Mouse (Mus musculus) limb, embryonic 14.5 days (tissue): ENCODE data around the gene Cacna1f. TPM values are rescaled to one million over a fixed set of nuclear protein-coding genes. Genes with fewer than 3 reads are reported as not detected.

ENCODE experiments used
- ATAC-seq: fragments of 200-750 bp; cut with Nextera tagmentation; 2 replicates; pipeline ENCODE4 v1.8.0; 2017; ENCODE audit warnings: low read depth, moderate number of reproducible peaks, moderate TSS enrichment; ENCODE audit not compliant: low FRiP score
- DNase-seq: peaks from one replicate; pipeline ENCODE4 v3.0.0-alpha.2; 2015; ENCODE audit warnings: low spot score
- H3K27ac ChIP-seq: fragments of 300-500 bp; sonication (generic); replicated peaks from 2 replicates; pipeline ENCODE4 v1.5.1; 2014; ENCODE audit warnings: low read depth, mild to moderate bottlenecking, low read length, moderate library complexity, mixed read lengths
- H3K27me3 ChIP-seq: fragments of 300-500 bp; sonication (generic); 2 replicates; pipeline ENCODE4 v1.6.1; 2014; ENCODE audit warnings: low read length, mixed read lengths; ENCODE audit not compliant: control insufficient read depth, insufficient read depth
- H3K36me3 ChIP-seq: fragments of 300-500 bp; sonication (generic); 2 replicates; pipeline ENCODE4 v1.6.1; 2014; ENCODE audit warnings: mild to moderate bottlenecking, low read length, moderate library complexity, mixed read lengths; ENCODE audit not compliant: control insufficient read depth, insufficient read depth
- H3K4me1 ChIP-seq: fragments of 300-500 bp; sonication (generic); 2 replicates; pipeline ENCODE4 v1.6.1; 2014; ENCODE audit warnings: antibody characterized with exemption, low read length, mixed read lengths; ENCODE audit not compliant: control insufficient read depth, insufficient read depth
- H3K4me2 ChIP-seq: fragments of 300-500 bp; sonication (generic); replicated peaks from 2 replicates; pipeline ENCODE4 v1.6.1; 2014; ENCODE audit warnings: low read depth, mild to moderate bottlenecking, low read length, moderate library complexity; ENCODE audit not compliant: severe bottlenecking
- H3K4me3 ChIP-seq: fragments of 300-500 bp; sonication (generic); replicated peaks from 2 replicates; pipeline ENCODE4 v1.5.1; 2014; ENCODE audit warnings: low read length
- H3K9ac ChIP-seq: fragments of 300-500 bp; sonication (generic); 2 replicates; pipeline ENCODE4 v1.6.1; 2014; ENCODE audit warnings: mild to moderate bottlenecking, low read depth, low read length, moderate library complexity; ENCODE audit not compliant: severe bottlenecking
- H3K9me3 ChIP-seq: fragments of 300-500 bp; sonication (generic); 2 replicates; pipeline ENCODE4 v1.6.1; 2016; ENCODE audit warnings: low read length; ENCODE audit not compliant: control insufficient read depth
- POLR2A ChIP-seq: fragments of 200-500 bp; IDR thresholded peaks from 2 replicates; pipeline ENCODE4 v1.8.0; 2012; ENCODE audit warnings: inconsistent platforms, mild to moderate bottlenecking, moderate library complexity, borderline replicate concordance; ENCODE audit not compliant: insufficient read depth, insufficient read length; ENCODE audit errors: extremely low read depth
- WGBS: fragments of 180-500 bp; shearing (Covaris S2); extraction: QIAGEN DNeasy Blood & Tissue Kit; methylation state at CpG from one replicate; pipeline ENCODE4 v1.1.7; 2014; 5-methylcytosine and 5-hydroxymethylcytosine counted together
- polyA plus RNA-seq, 2 experiments: library from polyadenylated mRNA; depleted of rRNA in 1 of 2; stranded (reverse) in 1 of 2; unstranded in 1 of 2; fragments of >200 nt; fragmentation: Nextera tagmentation in 1 of 2; extraction: Ambion mirVana in 1 of 2; gene quantifications; 2 replicates each; pipeline versions ENCODE4 v1.2.1 to v1.2.3; 2012 to 2014

Cacna1f gene
- polyA plus RNA-seq, 2 experiments, result 0.04 TPM

DNA sequence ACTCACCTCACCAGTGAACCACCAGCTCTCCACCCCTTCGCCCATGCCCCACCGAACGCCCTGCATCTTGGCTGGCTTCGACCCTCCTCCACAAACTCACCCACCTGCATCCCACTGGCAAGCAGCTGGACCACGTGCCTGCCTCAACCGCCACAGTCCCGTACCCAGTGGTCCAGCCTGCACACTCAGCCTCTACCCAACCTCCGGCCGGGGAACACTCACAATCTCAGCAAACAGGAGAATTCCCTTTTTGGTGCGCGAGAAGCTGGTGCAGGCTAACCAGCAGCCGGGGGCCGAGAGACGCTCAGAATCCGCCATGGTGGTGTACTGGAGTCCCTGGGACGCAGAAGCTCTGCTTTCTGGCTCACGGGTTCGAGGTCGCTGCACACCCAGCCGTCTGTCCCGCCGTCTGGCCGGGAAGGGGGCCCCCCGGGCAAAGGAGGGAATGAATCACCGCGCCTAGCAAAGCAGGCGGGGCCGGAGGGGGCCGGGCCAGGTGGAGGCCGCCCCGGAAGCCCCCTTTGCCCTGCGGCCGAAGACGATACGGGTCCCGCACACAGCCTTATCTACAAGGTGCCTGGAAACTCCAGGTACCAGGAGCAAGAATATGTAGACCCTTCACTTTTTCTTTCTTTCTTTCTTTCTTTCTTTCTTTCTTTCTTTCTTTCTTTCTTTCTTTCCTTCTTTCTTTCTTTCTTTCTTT is 64.2 kb downstream of the Cacna1f start, which contains the start of gene Plp2:
Gene Plp2, minus strand, starts transcription at position 470 of the 703 bp plus-strand sequence.
- Histone ChIP-seq H3K9me3 (no peaks in the 10 kb centered on the region), H3K9ac (peak within 1 kb of the TSS; percentile 56), H3K36me3 (peaks cover 6% of the 10 kb centered on the region; the same call in 1 of the 2 replicates), H3K27me3 (no peaks in the 10 kb centered on the region), H3K4me1 (peaks cover 9% of the 10 kb centered on the region; the same call in 1 of the 2 replicates), H3K4me2 (peak within 1 kb of the TSS; percentile 48), H3K27ac (peak within 1 kb of the TSS; percentile 63), H3K4me3 (peak within 1 kb of the TSS; percentile 44)
- WGBS, result 19% methylated on average over 27 of the region's 36 CpGs
- TF ChIP-seq POLR2A, result no peak
- ATAC-seq (peak; percentile 23; the same call in 1 of the 2 replicates), DNase-seq (no peak)

DNA sequence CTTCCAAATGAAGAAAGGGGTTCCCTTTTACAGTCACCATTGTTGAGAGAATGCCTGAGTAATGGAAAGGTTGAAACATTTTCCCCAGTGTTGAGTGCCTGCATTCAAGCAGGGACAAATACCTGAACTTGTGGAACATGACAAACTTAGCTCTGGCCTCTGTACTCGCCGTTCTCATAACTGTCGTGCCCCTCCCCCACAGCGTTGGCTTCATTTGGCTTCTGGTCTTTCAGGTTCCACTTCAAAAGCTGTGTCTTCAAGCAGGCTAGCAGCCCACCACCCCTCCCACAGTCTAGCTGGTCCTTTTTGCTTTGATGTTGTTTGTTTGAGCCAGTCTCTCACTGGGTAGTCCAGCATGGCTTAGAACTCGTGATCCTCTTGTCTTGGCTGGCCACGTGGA is 65.9 kb downstream of the Cacna1f start:
- Histone ChIP-seq H3K4me2 (no peak overlapping the region), H3K27me3 (no peaks in the 10 kb centered on the region), H3K4me1 (peaks cover 9% of the 10 kb centered on the region; the same call in 1 of the 2 replicates), H3K9ac (no peak overlapping the region), H3K36me3 (no peaks in the 10 kb centered on the region), H3K27ac (no peak overlapping the region), H3K9me3 (no peaks in the 10 kb centered on the region), H3K4me3 (no peak overlapping the region)
- DNase-seq, result no peak
- no peak for TF ChIP-seq POLR2A
- WGBS, result 28% methylated on average over 6 of the region's 6 CpGs
- ATAC-seq, result no peak

DNA sequence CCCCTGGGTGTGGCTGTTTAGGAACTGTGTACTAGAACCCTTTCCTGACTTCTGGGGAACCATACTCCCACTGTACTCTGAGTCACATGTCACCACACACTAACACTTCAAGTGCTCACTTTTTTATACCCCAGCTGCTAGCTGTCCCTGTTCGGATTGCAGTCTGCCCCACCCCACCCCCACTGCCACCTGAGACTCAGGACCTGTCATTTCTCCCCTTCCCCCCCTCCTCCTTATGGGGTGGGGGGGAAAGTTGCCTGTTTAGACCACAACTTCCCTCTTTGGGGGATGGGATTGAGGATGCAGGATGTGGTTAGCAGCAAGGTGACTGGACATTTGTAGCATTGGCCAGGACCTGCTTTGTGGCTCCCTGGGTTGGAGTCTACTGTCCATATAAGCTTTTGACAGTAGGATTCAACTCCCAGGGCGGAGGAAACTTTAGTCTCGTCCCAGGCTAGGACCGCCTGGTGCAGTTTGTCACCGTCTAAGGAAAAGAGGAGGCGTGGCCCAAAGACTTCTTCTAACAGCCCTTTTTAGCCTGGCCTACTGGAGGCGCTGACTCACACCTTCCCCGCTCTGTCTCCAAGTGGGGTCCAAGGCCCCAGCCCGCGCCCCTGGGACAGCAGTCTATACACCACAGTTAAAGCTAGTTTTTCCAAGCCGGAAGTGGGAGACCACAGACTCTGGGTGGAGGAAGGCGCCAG is 66.8 kb downstream of the Cacna1f start:
- ATAC-seq (peak; percentile 19; the same call in 1 of the 2 replicates), DNase-seq (peak; percentile 58)
- Histone ChIP-seq H3K36me3 (no peaks in the 10 kb centered on the region), H3K9me3 (no peaks in the 10 kb centered on the region), H3K4me1 (peaks cover 9% of the 10 kb centered on the region; the same call in 1 of the 2 replicates), H3K4me3 (peak overlapping the region; percentile 24), H3K27me3 (no peaks in the 10 kb centered on the region), H3K9ac (no peak overlapping the region), H3K4me2 (peak overlapping the region; percentile 47), H3K27ac (peak overlapping the region; percentile 73)
- TF ChIP-seq POLR2A, result no peak
- 44% methylated on average over 12 of the region's 12 CpGs for WGBS

DNA sequence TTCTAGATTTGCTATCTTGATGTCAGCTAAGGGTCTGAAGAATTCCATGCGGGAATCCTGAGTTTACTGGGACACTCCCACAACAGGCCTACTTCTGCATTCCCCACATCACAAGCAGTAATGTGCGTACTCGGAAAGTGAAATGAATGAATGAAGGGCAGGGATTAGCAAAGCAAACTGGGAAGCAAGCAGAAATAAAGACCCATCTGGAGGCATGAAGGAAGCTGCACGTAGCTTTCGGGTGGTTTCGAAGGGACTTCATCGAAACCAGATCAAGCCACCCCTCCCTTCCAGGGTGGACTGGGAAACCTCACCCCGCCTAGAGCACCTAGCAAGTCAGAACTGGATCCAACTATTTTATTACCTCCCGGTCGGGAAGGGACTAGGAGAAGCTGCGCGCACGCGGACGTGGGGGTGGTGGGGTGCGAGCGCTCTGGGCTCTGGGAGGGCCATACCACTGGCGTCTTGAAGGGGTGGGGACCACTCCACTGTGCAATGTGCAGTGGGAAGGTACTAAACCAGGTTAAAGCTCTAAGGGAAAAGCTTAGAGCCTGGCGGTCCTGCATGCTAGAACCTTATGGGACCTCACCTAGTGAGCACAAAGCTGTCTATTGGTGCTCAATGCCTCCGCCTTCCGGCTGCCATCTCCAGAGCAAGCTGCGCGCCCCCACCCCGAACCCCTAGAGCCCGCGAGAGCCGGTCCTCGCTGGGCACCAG is 67.6 kb downstream of the Cacna1f start:
- H3K9me3 ChIP-seq, result no peaks in the 10 kb centered on the region
- peak overlapping the region; percentile 24 for H3K4me3 ChIP-seq
- WGBS, result 33% methylated on average over 22 of the region's 28 CpGs
- H3K9ac ChIP-seq, result peak overlapping the region; percentile 7; the same call in 1 of the 2 replicates
- ATAC-seq, result peak; percentile 19; the same call in 1 of the 2 replicates
- no peaks in the 10 kb centered on the region for H3K27me3 ChIP-seq
- peak; percentile 42 for DNase-seq
- H3K36me3 ChIP-seq, result no peaks in the 10 kb centered on the region
- peak overlapping the region; percentile 73 for H3K27ac ChIP-seq
- H3K4me2 ChIP-seq, result peak overlapping the region; percentile 47
- TF ChIP-seq POLR2A, result no peak
- peaks cover 9% of the 10 kb centered on the region; the same call in 1 of the 2 replicates for H3K4me1 ChIP-seq

DNA sequence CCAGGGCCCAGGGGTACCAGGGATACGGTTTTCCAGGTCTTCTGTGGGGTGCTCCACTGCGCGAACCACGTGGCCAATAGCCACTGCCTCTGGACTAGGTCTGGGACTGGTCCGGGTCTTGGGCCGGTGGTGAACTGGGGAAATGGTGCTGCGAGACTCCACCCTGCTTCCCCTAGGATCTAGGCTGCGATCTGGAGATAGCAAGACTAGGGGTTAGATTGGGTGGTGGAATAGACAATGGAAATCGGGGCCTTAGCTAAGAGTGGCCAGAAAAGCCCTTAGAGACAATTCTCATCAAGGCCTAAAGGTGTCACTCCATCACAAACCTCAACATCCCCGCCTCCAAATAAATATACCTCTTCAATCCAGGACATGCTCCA is 68.1 kb downstream of the Cacna1f start:
- no peak for ATAC-seq
- 40% methylated on average over 10 of the region's 10 CpGs for WGBS
- H3K27ac ChIP-seq, result peak overlapping the region; percentile 73; the same call in 1 of the 2 replicates

More for the DNA sequence above, 68.1 kb downstream of the Cacna1f start:
- no peak for DNase-seq
- H3K9ac ChIP-seq, result peak overlapping the region; percentile 7; the same call in 1 of the 2 replicates
- peak overlapping the region; percentile 24 for H3K4me3 ChIP-seq
- H3K9me3 ChIP-seq, result no peaks in the 10 kb centered on the region
- H3K4me1 ChIP-seq, result peaks cover 9% of the 10 kb centered on the region; the same call in 1 of the 2 replicates
- no peak for TF ChIP-seq POLR2A
- no peaks in the 10 kb centered on the region for H3K27me3 ChIP-seq
- no peaks in the 10 kb centered on the region for H3K36me3 ChIP-seq
- H3K4me2 ChIP-seq, result peak overlapping the region; percentile 47
